Mouse (Mus musculus) cerebellum, postnatal 36 days (tissue): ENCODE results near the gene Fbxo31.

Experiments used
- DNase-seq, 2 experiments: peaks; one replicate each; pipeline ENCODE4 v3.0.0; 2021 to 2022; ENCODE audit warnings: mixed read lengths in 2 of 2

The Fbxo31 gene

GRCm38 (mm10) chr8:121588750-121589149 is 10.1 kb upstream of the Fbxo31 start:
- DNase-seq = peak in 1 of 2 experiments; percentile 1

DNA sequence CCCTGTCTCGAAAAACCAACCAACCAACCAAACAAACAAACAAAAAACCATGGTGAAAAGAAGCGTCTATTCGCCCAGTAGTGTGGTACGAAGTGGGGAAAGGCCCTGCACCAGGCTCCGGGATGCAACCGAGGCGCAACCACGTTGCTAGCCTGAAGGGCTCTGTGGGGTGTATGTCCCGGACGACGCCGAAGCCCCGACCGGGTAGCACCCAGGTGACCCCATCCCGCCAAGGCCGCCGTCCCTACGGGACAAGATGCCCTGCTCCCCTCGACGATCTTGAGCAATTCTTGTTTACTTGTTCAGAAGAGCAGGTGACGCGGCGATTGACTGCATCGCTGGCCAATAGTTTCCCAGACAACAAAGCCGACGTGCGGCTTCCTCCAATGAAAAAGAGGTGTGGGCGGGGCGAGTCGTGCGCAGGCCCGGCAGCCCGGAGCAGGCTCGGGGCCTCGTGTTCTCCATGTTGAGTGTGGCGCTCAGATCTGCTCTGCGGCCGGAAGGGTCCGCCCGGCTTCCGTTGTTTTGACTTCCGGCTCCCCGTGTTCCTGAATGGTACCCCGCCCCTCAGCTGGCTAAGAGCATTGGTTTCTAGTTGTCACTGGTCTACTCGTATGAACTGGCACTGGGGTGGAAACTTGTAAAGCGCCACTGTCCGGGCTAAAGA is 6.7 kb upstream of the Fbxo31 start:
- DNase-seq = peak; percentile 100

GRCm38 (mm10) chr8:121584730-121585129 is 6.1 kb upstream of the Fbxo31 start:
- peak in 1 of 2 experiments; percentile 15 for DNase-seq

- peak in 1 of 2 experiments; percentile 1 for DNase-seq
Measured at GRCm38 (mm10) chr8:121583653-121584052, 5.0 kb upstream of the Fbxo31 start.

GRCm38 (mm10) chr8:121580465-121580864 is 1.9 kb upstream of the Fbxo31 start:
- DNase-seq = no peak

- DNase-seq = peak in 1 of 2 experiments; percentile 17
Measured at GRCm38 (mm10) chr8:121577751-121578675, 593 bp downstream of the Fbxo31 start.

- no peak for DNase-seq
Measured at GRCm38 (mm10) chr8:121575661-121576060, 2.9 kb downstream of the Fbxo31 start.

DNA sequence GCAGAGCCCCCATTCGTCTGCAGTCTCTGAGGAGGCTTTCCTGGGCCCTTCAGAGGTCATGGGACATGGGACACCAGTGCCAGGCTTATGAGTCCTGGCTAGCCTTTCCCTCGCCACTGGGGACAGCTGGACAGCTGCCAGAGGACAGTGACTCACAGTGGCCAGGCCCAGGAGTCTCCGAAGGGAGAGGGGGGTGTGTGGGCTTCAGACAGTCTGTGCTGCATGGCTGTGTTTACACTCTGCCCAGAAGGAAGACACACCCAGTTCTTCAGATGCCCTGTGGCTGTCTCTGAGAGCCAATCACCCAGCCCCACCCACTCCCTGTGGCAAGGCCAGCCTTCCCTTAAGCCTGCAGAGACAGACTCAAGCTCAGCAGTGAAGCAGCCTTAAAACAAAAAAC is 5.3 kb downstream of the Fbxo31 start:
- DNase-seq = peak; percentile 61 to 65

DNA sequence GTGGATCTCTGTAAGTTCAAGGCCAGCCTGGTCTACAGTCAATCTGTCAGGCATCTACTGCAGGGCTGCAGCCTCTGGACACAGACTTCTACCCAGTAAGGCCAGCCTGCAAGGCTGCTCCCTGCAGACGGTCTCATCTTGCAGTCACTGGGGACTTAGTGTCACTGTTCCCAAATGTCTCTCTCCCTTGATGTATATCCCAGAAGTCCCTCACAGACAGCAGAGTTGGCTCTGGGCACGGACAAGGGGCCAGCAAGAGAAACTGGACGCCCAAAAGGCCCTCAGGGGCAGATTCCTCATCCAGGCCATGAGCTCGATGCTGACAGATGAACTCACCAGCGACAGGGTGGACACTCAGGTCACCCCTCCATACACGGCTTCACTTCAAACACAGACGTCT is 6.5 kb downstream of the Fbxo31 start:
- no peak for DNase-seq

DNA sequence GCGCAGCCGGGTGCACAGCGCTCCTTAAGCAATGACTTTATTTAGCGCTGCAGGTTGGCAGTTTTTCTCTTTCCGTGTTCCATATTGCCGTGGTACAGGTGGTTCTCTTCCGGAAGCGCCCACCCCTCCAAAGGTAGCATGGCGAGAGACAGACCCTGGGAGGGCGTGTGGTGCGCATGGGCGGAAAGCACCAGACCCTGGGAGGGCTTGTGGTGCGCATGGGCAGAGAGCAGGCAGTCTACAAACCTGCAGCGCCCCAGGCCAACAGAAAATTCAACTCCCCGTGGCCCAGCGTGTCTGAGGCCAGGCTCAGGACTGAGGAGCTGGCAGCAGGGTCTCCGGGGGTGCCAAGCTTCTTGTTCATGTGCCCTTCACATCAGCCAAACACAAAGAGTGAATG is 7.8 kb downstream of the Fbxo31 start:
- no peak for DNase-seq

GRCm38 (mm10) chr8:121570335-121570734 is 8.3 kb downstream of the Fbxo31 start:
- no peak for DNase-seq

DNA sequence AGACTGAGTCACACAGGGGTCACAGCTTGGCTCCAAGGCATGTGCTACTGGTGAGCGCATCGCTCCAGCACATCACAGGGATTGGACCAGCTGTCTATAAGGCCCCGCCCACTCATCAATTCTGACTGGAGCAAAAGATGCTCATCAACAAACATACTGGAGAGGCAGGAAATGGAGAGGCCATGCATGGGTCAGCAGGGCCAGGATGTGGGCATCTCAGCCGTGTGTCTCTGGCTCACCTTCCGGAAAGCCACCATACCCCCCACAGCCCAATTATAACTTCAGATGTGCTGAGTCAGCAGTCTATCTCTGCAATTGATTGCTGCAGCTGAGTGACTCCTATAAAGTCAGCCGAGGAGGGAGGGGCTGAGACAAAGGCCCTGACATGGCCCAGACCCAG is 10.3 kb downstream of the Fbxo31 start:
- no peak for DNase-seq

DNA sequence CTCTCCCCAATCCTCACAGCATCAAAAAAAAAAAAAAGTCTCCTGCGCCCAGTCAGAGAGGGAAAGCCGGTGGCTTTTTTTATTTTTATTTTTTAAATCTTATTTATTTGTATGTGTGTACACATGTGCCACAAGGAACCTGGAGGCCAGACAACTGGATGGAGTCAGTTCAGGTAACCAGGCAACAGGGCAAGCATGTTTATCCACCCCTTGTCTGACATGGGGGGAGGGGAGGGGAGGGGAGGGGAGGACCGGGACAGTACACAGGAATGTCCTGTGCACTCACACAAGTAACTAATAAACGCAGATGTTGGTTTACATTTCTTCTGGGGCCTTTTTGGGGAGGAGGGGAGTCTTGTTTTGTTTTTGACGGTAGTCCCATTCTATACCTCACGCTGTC is 14.9 kb downstream of the Fbxo31 start:
- no peak for DNase-seq

GRCm38 (mm10) chr8:121562941-121563351 is 15.7 kb downstream of the Fbxo31 start:
- DNase-seq = peak; percentile 44 to 51

DNA sequence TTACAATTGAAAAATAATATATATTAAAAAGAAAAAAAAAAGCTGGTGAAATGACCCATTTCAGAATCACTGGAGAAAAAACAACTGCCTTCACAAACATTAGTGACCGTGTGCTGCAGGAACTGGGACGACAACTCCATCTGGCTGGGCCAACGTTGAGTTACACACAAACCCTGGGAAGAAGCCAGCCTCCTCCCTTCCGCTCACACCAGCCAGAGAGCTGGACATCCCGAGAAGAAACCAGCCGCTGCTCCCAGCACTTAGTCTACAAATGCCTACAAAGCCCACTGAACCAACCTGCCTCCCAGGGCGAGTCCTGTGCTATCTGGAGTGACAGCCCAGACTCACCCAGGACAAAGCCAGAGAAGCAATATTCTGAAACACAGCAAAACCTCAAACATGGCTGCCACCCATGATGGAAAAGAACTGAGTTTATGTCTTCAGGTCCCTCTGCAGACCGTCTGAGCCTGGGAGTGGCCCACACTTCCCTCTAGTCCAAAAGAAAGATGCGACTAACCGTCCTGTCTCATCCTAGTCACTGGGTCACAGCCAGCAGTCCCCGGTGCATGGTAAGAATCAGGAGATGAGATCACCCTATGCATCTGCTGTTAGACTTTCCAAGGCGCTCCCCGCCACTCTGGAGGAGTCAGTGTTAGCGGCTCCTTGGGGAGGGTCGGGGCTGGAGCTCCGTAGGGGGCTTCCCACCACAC is 16.8 kb downstream of the Fbxo31 start:
- peak; percentile 54 to 58 for DNase-seq

- DNase-seq = no peak
Measured at GRCm38 (mm10) chr8:121560432-121561100, 18.0 kb downstream of the Fbxo31 start.

GRCm38 (mm10) chr8:121559801-121560200 is 18.8 kb downstream of the Fbxo31 start:
- no peak for DNase-seq

DNA sequence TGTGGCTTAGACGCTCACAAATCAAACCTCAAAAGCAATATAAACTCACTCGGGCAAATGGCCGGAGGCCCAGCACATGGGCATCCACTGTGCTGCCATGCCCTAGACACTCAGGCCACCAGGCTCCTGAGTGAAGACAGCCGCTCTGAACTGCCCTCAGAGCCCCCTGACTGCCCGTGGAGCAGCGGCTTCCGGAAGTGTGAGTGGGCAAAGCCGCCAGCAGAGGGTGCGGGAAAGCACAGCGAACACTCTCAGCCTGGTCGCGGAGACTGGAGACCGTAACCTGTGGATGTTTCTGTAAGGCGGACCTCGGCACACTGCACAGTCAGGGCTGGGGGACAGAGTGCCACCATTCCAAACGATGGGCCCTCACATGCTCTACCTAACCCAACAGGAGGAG is 20.1 kb downstream of the Fbxo31 start:
- DNase-seq = peak in 1 of 2 experiments; percentile 3

DNA sequence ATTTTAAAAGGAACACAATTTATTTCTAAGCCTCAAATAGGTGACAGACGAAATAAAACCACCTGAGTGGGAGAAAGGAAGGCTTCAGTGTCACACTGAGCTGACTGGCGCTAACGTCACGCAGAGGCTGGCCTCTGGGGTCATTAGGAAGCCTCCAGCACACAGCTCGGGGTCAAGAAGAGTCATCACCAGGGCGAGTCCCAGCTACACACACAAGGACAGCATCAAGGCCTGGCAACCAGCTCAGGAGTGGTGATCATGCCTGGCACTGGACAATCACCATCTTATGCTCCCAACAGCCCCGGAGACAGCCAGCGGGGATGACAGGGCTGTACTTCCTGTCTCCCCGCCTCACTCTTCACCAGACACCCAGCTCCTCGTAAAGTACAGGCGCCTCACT is 20.9 kb downstream of the Fbxo31 start:
- peak in 1 of 2 experiments; percentile 1 for DNase-seq

- DNase-seq = no peak
Measured at GRCm38 (mm10) chr8:121553831-121554475, 24.7 kb downstream of the Fbxo31 start.

GRCm38 (mm10) chr8:121552506-121552905 is 26.1 kb downstream of the Fbxo31 start:
- DNase-seq = no peak
